Mouse (Mus musculus) forebrain, embryonic 12.5 days (tissue): ENCODE measurements around the gene Mitd1. TPM values are rescaled to one million over a fixed set of nuclear protein-coding genes. Genes with fewer than 3 reads are reported as not detected.

ENCODE experiments used
- ATAC-seq: fragments of 200-750 bp; cut with Nextera tagmentation; 2 replicates; pipeline ENCODE4 v1.8.0; 2017; ENCODE audit warnings: moderate TSS enrichment; ENCODE audit not compliant: low FRiP score
- H3K27ac ChIP-seq: fragments of 300-500 bp; sonication (generic); 2 replicates; pipeline ENCODE4 v1.5.1; 2016; ENCODE audit warnings: mild to moderate bottlenecking
- H3K27me3 ChIP-seq: fragments of 300-500 bp; sonication (generic); 2 replicates; pipeline ENCODE4 v1.6.1; 2016; ENCODE audit warnings: mild to moderate bottlenecking
- H3K36me3 ChIP-seq: fragments of 300-500 bp; sonication (generic); replicated peaks from 2 replicates; pipeline ENCODE4 v1.6.1; 2016; ENCODE audit warnings: mild to moderate bottlenecking
- H3K4me1 ChIP-seq: fragments of 300-500 bp; sonication (generic); 2 replicates; pipeline ENCODE4 v1.6.1; 2016
- H3K4me2 ChIP-seq: fragments of 300-500 bp; sonication (generic); 2 replicates; pipeline ENCODE4 v1.6.1; 2016; ENCODE audit warnings: mild to moderate bottlenecking, moderate library complexity
- H3K4me3 ChIP-seq: fragments of 300-500 bp; sonication (generic); replicated peaks from 2 replicates; pipeline ENCODE4 v1.5.1; 2016; ENCODE audit warnings: mild to moderate bottlenecking
- H3K9ac ChIP-seq: fragments of 300-500 bp; sonication (generic); 2 replicates; pipeline ENCODE4 v1.6.1; 2016; ENCODE audit warnings: mild to moderate bottlenecking
- H3K9me3 ChIP-seq: fragments of 300-500 bp; sonication (generic); 2 replicates; pipeline ENCODE4 v1.6.1; 2016
- WGBS: fragments of 180-500 bp; shearing (Covaris S2); methylation state at CpG from one replicate; pipeline ENCODE4 v1.1.7; 2016; 5-methylcytosine and 5-hydroxymethylcytosine counted together
- polyA plus RNA-seq: library from polyadenylated mRNA; unstranded; fragments of >200 nt; fragmentation: Nextera tagmentation; extraction: Ambion mirVana; gene quantifications from 2 replicates; pipeline ENCODE4 v1.2.1, GENCODE M21; 2016

The Mitd1 gene
- polyA plus RNA-seq, 1 experiment from 2014 or later, result 22.1 TPM

DNA sequence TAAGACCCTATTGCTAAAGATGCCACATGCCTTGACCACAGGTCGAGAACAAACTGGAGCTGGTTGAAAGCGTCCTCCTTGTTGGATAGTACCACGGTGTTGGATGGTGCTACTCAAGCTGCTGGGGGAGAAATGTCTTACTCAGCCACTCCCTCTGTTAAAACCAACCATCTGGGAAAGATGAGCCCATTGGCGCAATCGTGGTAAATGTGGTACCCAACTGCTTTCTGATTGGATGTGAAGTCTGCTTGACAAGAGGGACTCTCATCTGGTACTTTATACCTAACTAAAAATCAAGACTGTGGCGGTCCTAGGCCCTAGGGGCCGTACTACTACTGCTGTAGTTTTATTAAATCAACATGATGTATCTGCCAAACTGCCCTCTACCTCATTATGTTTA lies 1.0 kb downstream of the Mitd1 start:
- H3K27ac ChIP-seq, result no peak overlapping the region
- peak overlapping the region; percentile 69 for H3K9ac ChIP-seq
- WGBS, result 87% methylated on average over 7 of the region's 7 CpGs
- no peaks in the 10 kb centered on the region for H3K27me3 ChIP-seq
- peaks cover 21% of the 10 kb centered on the region for H3K4me1 ChIP-seq
- no peaks in the 10 kb centered on the region for H3K9me3 ChIP-seq
- no peak for ATAC-seq
- H3K4me3 ChIP-seq, result peak overlapping the region; percentile 67
- peak overlapping the region; percentile 82 for H3K4me2 ChIP-seq
- peaks cover 11% of the 10 kb centered on the region for H3K36me3 ChIP-seq

- H3K4me3 ChIP-seq, result no peak overlapping the region
- H3K9ac ChIP-seq, result no peak overlapping the region
- H3K4me2 ChIP-seq, result no peak overlapping the region
- WGBS, result 83% methylated on average over 4 of the region's 4 CpGs
- no peak overlapping the region for H3K27ac ChIP-seq
- no peaks in the 10 kb centered on the region for H3K27me3 ChIP-seq
- H3K36me3 ChIP-seq, result peaks cover 27% of the 10 kb centered on the region
- no peaks in the 10 kb centered on the region for H3K9me3 ChIP-seq
- peaks cover 5% of the 10 kb centered on the region for H3K4me1 ChIP-seq
- ATAC-seq, result no peak
Observed at GRCm38 (mm10) chr1:37884451-37884850, 5.8 kb downstream of the Mitd1 start.

DNA sequence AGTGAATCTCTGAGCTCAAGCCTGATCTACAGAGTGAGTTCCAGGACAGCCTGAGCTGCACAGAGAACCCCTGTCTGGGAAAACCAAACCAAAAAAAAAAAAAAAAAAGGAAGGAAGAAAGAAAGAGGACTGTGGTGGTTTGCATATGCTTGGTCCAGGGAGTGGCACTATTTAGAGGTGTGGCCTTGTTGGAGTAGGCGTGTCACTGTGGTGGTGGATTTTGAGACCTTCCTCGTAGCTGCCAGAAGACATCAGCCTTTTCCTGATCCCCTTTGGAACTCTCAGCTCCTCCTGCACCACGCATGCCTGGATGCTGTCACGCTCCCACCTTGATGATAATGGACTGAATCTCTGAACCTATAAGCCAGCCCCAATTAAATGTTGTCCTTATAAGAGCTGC lies 6.8 kb downstream of the Mitd1 start:
- Histone ChIP-seq H3K27me3 (no peaks in the 10 kb centered on the region), H3K36me3 (peaks cover 38% of the 10 kb centered on the region), H3K4me2 (no peak overlapping the region), H3K4me3 (no peak overlapping the region), H3K9ac (no peak overlapping the region), H3K4me1 (no peaks in the 10 kb centered on the region), H3K27ac (no peak overlapping the region), H3K9me3 (no peaks in the 10 kb centered on the region)
- no peak for ATAC-seq
- 88% methylated on average over 4 of the region's 4 CpGs for WGBS

DNA sequence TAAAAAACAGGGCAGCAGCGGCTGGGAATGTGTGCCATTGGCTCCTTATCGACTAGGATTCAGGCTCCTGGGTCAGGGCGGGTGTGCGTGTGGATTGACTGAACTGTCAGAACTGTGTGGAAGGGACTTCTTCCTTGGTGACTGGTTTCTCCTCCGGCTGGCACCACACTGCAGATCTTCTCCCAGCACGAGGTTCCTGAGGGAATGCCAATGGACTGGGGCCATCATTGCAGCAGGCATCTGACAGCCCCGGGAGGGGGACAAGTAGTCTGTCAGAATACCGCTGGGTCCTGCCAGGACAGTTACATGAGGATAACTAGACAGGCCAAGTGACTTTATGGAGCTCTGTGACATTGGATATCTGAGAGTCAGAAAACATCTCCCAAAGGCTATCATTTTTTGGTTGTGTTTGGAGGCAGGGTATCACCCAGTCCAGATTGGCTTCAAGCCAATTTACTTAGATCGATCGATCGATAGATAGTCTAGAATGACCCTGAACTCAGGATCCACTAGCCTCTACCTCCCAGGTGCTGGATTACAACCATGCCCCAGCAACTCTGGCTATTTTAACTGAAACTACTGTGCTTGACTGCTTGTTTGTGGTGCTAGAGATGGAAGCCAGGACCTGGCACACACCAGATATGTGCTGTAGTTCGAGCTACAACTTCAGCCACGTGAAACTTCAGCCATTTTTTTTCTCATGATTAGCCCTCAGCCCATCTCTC lies 12.3 kb downstream of the Mitd1 start:
- peaks cover 54% of the 10 kb centered on the region for H3K36me3 ChIP-seq
- no peaks in the 10 kb centered on the region for H3K9me3 ChIP-seq
- 0 out of 2 replicates have a peak, but pooled peaks cover 3% of the 10 kb centered on the region for H3K4me1 ChIP-seq
- no peak overlapping the region for H3K4me3 ChIP-seq
- H3K4me2 ChIP-seq, result no peak overlapping the region
- no peak for ATAC-seq
- H3K27ac ChIP-seq, result no peak overlapping the region
- 95% methylated on average over 13 of the region's 13 CpGs for WGBS
- H3K27me3 ChIP-seq, result no peaks in the 10 kb centered on the region
- no peak overlapping the region for H3K9ac ChIP-seq

- peaks cover 10% of the 10 kb centered on the region; the same call in 1 of the 2 replicates for H3K27me3 ChIP-seq
- peaks cover 31% of the 10 kb centered on the region for H3K36me3 ChIP-seq
- H3K4me2 ChIP-seq, result peak overlapping the region; percentile 73
- H3K9ac ChIP-seq, result no peak overlapping the region
- no peaks in the 10 kb centered on the region for H3K9me3 ChIP-seq
- WGBS, result 97% methylated on average over 4 of the region's 4 CpGs
- no peak for ATAC-seq
- H3K4me3 ChIP-seq, result no peak overlapping the region
- H3K27ac ChIP-seq, result no peak overlapping the region
- peaks cover 12% of the 10 kb centered on the region for H3K4me1 ChIP-seq
Observed at GRCm38 (mm10) chr1:37873157-37873556, 17.1 kb downstream of the Mitd1 start.

GRCm38 (mm10) chr1:37872131-37873067 lies 17.8 kb downstream of the Mitd1 start:
- 6% methylated on average over 33 of the region's 33 CpGs for WGBS
- Histone ChIP-seq H3K4me3 (peak overlapping the region; percentile 51), H3K9ac (peak overlapping the region; percentile 50), H3K27ac (peak overlapping the region; percentile 37), H3K9me3 (no peaks in the 10 kb centered on the region), H3K4me2 (peak overlapping the region; percentile 73), H3K36me3 (peaks cover 23% of the 10 kb centered on the region), H3K27me3 (peaks cover 10% of the 10 kb centered on the region; the same call in 1 of the 2 replicates), H3K4me1 (peaks cover 12% of the 10 kb centered on the region)
- ATAC-seq, result peak; percentile 90

- H3K27ac ChIP-seq, result peak within 1 kb of the TSS; percentile 68
- peaks cover 10% of the 10 kb centered on the region; the same call in 1 of the 2 replicates for H3K27me3 ChIP-seq
- peaks cover 20% of the 10 kb centered on the region for H3K36me3 ChIP-seq
- H3K4me1 ChIP-seq, result peaks cover 12% of the 10 kb centered on the region
- H3K9me3 ChIP-seq, result no peaks in the 10 kb centered on the region
- WGBS, result 8% methylated on average over 7 of the region's 7 CpGs
- peak within 1 kb of the TSS; percentile 73 for H3K4me2 ChIP-seq
- H3K4me3 ChIP-seq, result peak within 1 kb of the TSS; percentile 51
- peak; percentile 62 for ATAC-seq
- H3K9ac ChIP-seq, result peak within 1 kb of the TSS; percentile 50
Observed at GRCm38 (mm10) chr1:37871704-37872103, 18.5 kb downstream of the Mitd1 start, which contains the start of gene Lipt1. Gene Lipt1, plus strand, starts transcription at chr1:37871738.

DNA sequence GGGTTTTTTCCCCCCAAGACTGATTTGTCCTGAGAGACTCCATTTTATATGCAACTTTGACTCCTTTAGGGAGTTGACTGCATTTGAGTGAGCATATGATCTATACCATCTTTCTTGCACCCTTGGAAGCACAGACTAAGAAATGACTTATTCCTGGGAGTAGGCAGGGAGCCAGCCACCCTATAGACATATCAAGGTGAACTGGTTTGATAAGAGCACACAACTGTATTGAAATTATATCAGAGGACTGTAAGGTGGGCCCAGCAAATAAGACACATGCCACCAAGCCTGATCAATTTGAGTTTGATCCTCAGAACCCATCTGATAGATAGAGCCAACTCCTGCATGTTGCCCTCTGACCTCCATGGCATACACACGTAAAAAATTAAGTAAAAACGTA lies 20.8 kb downstream of the Mitd1 start:
- Histone ChIP-seq H3K4me1 (peaks cover 18% of the 10 kb centered on the region), H3K4me3 (no peak overlapping the region), H3K9me3 (no peaks in the 10 kb centered on the region), H3K36me3 (no peaks in the 10 kb centered on the region), H3K27me3 (peaks cover 10% of the 10 kb centered on the region; the same call in 1 of the 2 replicates), H3K27ac (no peak overlapping the region), H3K9ac (no peak overlapping the region), H3K4me2 (no peak overlapping the region)
- WGBS, result 64% methylated on average over 2 of the region's 2 CpGs
- no peak for ATAC-seq

- Histone ChIP-seq H3K4me1 (peaks cover 18% of the 10 kb centered on the region), H3K9me3 (no peaks in the 10 kb centered on the region), H3K36me3 (no peaks in the 10 kb centered on the region), H3K4me3 (no peak overlapping the region), H3K27me3 (peaks cover 10% of the 10 kb centered on the region; the same call in 1 of the 2 replicates), H3K4me2 (no peak overlapping the region), H3K27ac (no peak overlapping the region), H3K9ac (no peak overlapping the region)
- ATAC-seq, result no peak
- WGBS, result 67% methylated on average over 10 of the region's 10 CpGs
Observed at GRCm38 (mm10) chr1:37868640-37869039, 21.6 kb downstream of the Mitd1 start.

DNA sequence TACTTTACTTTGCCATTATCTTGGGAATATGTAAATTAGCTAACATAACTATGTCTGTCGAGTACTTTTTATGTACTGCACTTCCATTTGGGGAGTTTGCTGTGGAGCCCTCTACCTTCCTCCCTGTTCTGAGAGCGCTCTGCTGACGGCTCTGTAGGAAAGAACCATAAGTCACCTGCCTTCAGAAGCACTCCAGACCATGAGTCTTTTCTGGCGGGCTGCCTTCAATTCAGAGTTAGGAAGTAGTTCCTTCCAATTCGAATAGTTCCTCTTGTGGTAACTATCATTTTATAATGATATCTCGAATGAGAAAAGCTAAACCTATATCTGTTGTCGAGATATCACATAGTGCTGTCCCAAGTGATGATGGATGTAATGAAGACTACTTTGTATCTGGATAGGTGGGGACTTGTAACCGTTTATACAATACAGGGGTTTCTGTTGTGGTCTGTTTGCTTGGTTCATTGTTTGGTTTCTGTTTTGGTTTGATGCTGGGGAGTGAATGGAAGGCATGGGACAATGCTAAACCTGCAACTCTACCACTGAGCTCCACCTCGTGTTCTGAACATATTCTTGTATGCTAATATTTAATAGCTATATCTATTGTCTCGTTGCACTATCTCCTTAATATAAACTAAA lies 22.4 kb downstream of the Mitd1 start:
- Histone ChIP-seq H3K27ac (no peak overlapping the region), H3K9ac (no peak overlapping the region), H3K36me3 (no peaks in the 10 kb centered on the region), H3K27me3 (peaks cover 10% of the 10 kb centered on the region; the same call in 1 of the 2 replicates), H3K4me3 (no peak overlapping the region), H3K4me1 (peaks cover 14% of the 10 kb centered on the region), H3K9me3 (no peaks in the 10 kb centered on the region), H3K4me2 (no peak overlapping the region)
- 74% methylated on average over 10 of the region's 10 CpGs for WGBS
- no peak for ATAC-seq

- no peak overlapping the region for H3K9ac ChIP-seq
- no peak overlapping the region for H3K4me2 ChIP-seq
- H3K27me3 ChIP-seq, result peaks cover 10% of the 10 kb centered on the region; the same call in 1 of the 2 replicates
- H3K4me1 ChIP-seq, result peaks cover 10% of the 10 kb centered on the region
- no peaks in the 10 kb centered on the region for H3K9me3 ChIP-seq
- ATAC-seq, result no peak
- no peak overlapping the region for H3K4me3 ChIP-seq
- no peak overlapping the region for H3K27ac ChIP-seq
- 86% methylated on average over 1 of the region's 1 CpGs for WGBS
- H3K36me3 ChIP-seq, result no peaks in the 10 kb centered on the region
Observed at GRCm38 (mm10) chr1:37867056-37867455, 23.2 kb downstream of the Mitd1 start.

DNA sequence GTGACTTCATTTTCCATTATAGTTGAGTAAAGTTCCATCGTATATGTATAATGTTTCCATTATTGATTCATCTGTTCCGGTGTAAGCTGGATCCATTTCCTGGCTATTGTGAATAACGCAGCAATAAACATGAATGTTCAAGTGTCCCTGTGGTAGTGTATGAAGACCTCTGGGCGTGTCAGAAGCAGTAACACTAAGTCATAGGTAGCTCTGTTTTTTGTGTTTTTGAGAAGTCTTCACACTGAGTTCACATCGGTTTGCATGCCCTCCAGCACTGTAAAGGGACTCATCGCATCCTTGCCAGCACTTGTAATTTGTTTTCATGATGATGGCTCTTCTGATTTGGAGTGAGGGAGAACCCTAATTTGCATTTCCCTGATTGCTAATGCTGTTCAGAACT lies 23.9 kb downstream of the Mitd1 start, which contains the start of gene Tsga10:
TSS of gene Tsga10 (minus strand) at position 144 of the 400 bp plus-strand sequence.
- Histone ChIP-seq H3K27me3 (peaks cover 10% of the 10 kb centered on the region; the same call in 1 of the 2 replicates), H3K9me3 (no peaks in the 10 kb centered on the region), H3K4me2 (peak within 1 kb of the TSS; percentile 72), H3K27ac (peak within 1 kb of the TSS; percentile 88), H3K4me1 (peaks cover 5% of the 10 kb centered on the region), H3K9ac (peak within 1 kb of the TSS; percentile 71), H3K4me3 (peak within 1 kb of the TSS; percentile 63), H3K36me3 (no peaks in the 10 kb centered on the region)
- no peak for ATAC-seq
- 86% methylated on average over 6 of the region's 6 CpGs for WGBS
